Mouse (Mus musculus) CD4-positive, CD25-positive, alpha-beta regulatory T cell, adult 4 months (primary cell): ENCODE results near the gene Car10. TPM values are rescaled to one million over a fixed set of nuclear protein-coding genes. Genes with fewer than 3 reads are reported as not detected.

Source experiments
- ATAC-seq: one replicate; pipeline ENCODE4 v1.8.0; 2017
- polyA plus RNA-seq, 2 experiments: library from polyadenylated mRNA; unstranded; fragments of 100-300 nt; shearing (Covaris generic); gene quantifications; one replicate each; pipeline ENCODE4 v1.2.1; 2017

Car10 gene
- polyA plus RNA-seq, 2 experiments from 2014 or later, result not detected

GRCm38 (mm10) chr11:93501671-93502070 lies 403.8 kb downstream of the Car10 start:
- ATAC-seq, result no peak

GRCm38 (mm10) chr11:93502864-93503263 lies 405.0 kb downstream of the Car10 start:
- no peak for ATAC-seq

GRCm38 (mm10) chr11:93503469-93503868 lies 405.6 kb downstream of the Car10 start:
- ATAC-seq, result no peak

- ATAC-seq, result no peak
These were observed 411.9 kb downstream of the Car10 start for GRCm38 (mm10) chr11:93509527-93510235.

- ATAC-seq, result no peak
These were observed 415.0 kb downstream of the Car10 start for GRCm38 (mm10) chr11:93512843-93513242.

GRCm38 (mm10) chr11:93514396-93514795 lies 416.6 kb downstream of the Car10 start:
- no peak for ATAC-seq

DNA sequence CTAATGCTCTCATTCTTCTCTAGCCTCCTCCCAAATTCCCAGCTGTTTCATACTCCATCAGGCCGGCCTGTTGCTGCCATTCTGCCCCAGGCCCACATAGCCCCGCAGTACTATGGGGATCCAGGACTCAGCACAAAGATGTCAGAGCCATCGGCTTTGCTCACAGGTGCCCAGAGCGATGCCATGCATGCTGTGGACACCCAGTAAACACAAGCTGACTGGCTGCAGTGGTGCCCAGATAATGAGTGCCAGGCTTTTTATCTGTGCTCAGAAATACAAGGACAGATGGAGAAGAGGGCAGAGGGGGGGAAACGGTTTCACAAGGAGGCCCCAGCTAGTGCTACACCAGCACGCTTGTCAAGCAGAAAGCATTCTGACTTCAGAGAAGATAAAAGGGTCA lies 417.7 kb downstream of the Car10 start:
- no peak for ATAC-seq

GRCm38 (mm10) chr11:93516216-93516615 lies 418.4 kb downstream of the Car10 start:
- no peak for ATAC-seq

GRCm38 (mm10) chr11:93516946-93517345 lies 419.1 kb downstream of the Car10 start:
- ATAC-seq, result no peak

DNA sequence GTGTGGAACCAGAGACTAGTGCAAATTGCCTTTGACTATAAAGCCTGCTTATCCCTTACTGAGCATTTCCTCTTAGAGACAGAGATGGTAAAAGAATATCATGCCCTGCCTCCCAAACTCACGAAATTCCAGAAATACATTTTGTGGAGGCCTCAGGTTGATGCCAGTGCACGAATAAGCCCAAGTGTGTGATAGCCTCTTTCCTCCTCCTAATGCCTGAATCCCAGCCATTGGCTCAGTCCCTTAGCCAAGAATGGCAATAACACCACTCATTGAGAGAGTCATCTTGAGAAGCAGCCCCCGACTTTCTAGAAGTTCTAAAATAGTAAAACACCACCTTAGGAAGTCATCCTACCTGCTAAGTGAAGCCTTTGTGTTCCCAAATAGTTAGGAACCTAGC lies 424.7 kb downstream of the Car10 start:
- no peak for ATAC-seq

GRCm38 (mm10) chr11:93525921-93526320 lies 428.1 kb downstream of the Car10 start:
- ATAC-seq, result no peak

DNA sequence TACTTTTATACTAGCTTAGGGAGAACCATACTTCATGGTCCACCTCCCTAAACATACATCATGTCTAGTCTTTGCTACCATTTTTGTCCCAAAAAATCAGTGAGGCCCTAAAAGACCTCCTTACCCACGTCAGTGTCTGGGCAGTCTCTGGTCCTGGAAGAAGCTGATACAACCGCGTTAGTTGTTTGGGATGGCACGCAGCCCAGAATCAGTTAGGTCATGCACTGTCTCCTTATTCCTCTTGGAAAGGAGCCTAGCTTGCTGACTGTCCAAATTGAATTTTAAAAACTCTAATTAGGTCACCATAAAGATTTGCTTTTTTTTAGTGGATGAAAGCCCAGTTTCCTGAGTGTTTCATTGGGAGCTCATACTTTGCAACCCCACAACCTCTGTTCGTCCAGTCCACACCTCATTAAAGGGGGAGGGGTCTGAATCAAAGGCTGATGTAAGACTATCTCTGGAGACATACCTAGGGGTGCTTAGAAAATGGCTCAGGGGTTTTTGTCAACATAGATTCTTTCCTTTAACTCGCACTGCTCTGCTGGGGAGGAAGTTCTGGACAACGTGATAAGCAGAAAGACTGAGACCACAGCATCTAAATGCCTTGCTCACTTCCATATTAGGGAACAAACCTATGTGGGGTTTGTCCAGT lies 433.3 kb downstream of the Car10 start:
- ATAC-seq, result no peak

- no peak for ATAC-seq
These were observed 438.4 kb downstream of the Car10 start for GRCm38 (mm10) chr11:93536244-93536643.

DNA sequence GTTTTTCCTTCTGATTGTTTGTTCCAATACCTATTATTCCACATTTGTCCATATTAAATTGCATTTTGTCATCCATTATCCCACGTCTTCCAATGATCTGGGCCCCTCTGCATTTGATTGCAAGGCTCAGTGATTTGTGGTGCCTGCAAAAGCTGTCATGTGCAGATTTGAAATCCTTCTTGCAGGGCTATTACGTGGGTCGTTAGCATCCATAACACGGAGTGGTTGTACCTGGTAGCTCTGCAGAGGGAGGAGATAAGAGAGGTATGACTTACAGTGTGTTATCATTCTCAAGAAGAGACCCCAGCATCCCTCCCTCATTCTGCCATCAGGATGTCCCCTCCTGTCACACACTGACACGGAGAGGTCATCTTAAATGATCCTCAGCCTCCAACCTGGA lies 451.1 kb downstream of the Car10 start:
- no peak for ATAC-seq

GRCm38 (mm10) chr11:93550908-93551307 lies 453.1 kb downstream of the Car10 start:
- no peak for ATAC-seq

GRCm38 (mm10) chr11:93559118-93559517 lies 461.3 kb downstream of the Car10 start:
- ATAC-seq, result no peak

GRCm38 (mm10) chr11:93560570-93560969 lies 462.7 kb downstream of the Car10 start:
- no peak for ATAC-seq

GRCm38 (mm10) chr11:93562330-93562865 lies 464.6 kb downstream of the Car10 start:
- no peak for ATAC-seq

DNA sequence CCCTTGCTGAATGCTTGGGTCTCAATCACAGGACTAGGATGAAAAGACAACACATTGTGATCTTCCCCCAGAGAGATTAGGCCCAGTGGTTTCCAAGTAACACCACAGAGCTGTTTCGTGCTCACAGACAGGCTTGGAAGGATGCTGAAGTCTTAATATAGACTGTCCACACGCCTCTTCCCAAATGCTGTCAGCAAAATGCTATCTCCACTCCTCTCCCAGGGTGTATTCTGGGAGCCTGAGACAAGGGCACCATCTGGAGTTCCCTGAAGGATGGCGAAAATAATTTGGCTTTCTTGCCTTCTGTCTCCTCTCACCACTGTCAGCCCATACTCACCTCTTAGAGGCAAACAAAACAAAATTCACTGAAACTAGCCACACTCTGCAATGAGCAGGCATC lies 467.9 kb downstream of the Car10 start:
- ATAC-seq, result no peak

- ATAC-seq, result no peak
These were observed 474.3 kb downstream of the Car10 start for GRCm38 (mm10) chr11:93571917-93572641.

GRCm38 (mm10) chr11:93577441-93577840 lies 479.6 kb downstream of the Car10 start:
- no peak for ATAC-seq

- no peak for ATAC-seq
These were observed 481.8 kb downstream of the Car10 start for GRCm38 (mm10) chr11:93579626-93580025.

DNA sequence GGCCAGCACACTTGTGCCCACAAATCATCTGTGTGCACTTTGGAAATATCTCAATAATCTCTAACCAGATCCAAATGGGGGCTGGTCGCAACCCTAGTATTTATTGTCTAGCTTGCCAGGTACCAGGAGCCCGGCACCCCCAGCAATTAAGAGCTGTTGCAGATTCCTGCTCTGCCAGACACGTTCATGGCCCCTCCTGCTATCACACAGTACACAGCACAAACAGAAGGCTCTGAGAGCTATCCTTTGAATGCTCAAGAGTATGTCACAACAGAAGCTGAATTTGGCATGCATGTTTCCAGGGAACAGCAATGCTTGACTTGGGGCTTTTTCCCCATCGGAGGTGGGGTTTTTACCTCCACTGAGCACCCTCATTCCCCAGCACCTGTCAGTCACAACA lies 483.5 kb downstream of the Car10 start:
- no peak for ATAC-seq

DNA sequence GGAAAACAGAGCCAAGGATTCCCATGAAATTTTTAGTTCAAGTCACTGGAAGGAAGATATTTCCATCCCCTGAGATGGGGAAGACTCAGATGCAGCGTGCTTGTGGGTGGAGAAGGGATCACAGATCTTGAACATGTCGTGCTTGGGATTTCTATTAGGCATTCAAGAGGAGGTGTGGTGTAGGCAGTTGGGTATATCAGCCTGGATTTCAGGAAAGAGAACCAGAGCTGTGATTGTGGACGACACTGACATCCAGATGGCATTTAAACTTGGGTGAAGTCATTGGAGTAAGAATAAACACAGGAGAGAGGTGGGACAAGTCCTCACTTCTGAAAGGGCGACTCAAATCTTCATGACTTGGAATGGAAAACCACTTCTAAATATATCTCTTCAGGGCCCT lies 490.0 kb downstream of the Car10 start:
- no peak for ATAC-seq
